Mouse (Mus musculus): ENCODE data around the gene Hdac9. TPM values are rescaled to one million over a fixed set of nuclear protein-coding genes. Genes with fewer than 3 reads are reported as not detected.

Hdac9 gene
- polyA plus RNA-seq, 1 experiment from 2014 or later: 4.4 TPM

- WGBS: 85% methylated on average over 10 of the region's 10 CpGs
- no peak overlapping the region for H3K4me3 ChIP-seq
- peaks cover 4% of the 10 kb centered on the region; the same call in 1 of the 2 replicates for H3K4me1 ChIP-seq
- no peak for DNase-seq (ENCODE audit: extremely low spot score, low spot score)
- no peak overlapping the region for H3K27ac ChIP-seq
- no peaks in the 10 kb centered on the region for H3K27me3 ChIP-seq (ENCODE audit: poor library complexity, severe bottlenecking)
- no peaks in the 10 kb centered on the region for H3K9me3 ChIP-seq
- H3K36me3 ChIP-seq (replicated peaks): no peaks in the 10 kb centered on the region
These were observed 299.1 kb downstream of the Hdac9 start for GRCm38 (mm10) chr12:34617836-34618235.

GRCm38 (mm10) chr12:34614796-34615195 is 302.1 kb downstream of the Hdac9 start:
- Histone ChIP-seq H3K4me1 (peaks cover 4% of the 10 kb centered on the region; the same call in 1 of the 2 replicates), H3K27me3 (ENCODE audit: poor library complexity, severe bottlenecking) (no peaks in the 10 kb centered on the region), H3K27ac (no peak overlapping the region), H3K36me3 (replicated peaks) (no peaks in the 10 kb centered on the region), H3K4me3 (no peak overlapping the region), H3K9me3 (no peaks in the 10 kb centered on the region)
- WGBS: 86% methylated on average over 5 of the region's 5 CpGs
- DNase-seq (ENCODE audit: extremely low spot score, low spot score): no peak

GRCm38 (mm10) chr12:34612511-34612910 is 304.4 kb downstream of the Hdac9 start:
- no peak overlapping the region for H3K27ac ChIP-seq
- no peak for DNase-seq (ENCODE audit: extremely low spot score, low spot score)

GRCm38 (mm10) chr12:34604521-34604920 is 312.4 kb downstream of the Hdac9 start:
- DNase-seq (ENCODE audit: extremely low spot score, low spot score): no peak
- Histone ChIP-seq H3K27ac (no peak overlapping the region), H3K4me3 (no peak overlapping the region), H3K9me3 (no peaks in the 10 kb centered on the region), H3K4me1 (no peaks in the 10 kb centered on the region), H3K36me3 (replicated peaks) (no peaks in the 10 kb centered on the region), H3K27me3 (ENCODE audit: poor library complexity, severe bottlenecking) (no peaks in the 10 kb centered on the region)
- 92% methylated on average over 4 of the region's 4 CpGs for WGBS

More at GRCm38 (mm10) chr12:34612511-34612910, 304.4 kb downstream of the Hdac9 start:
- no peaks in the 10 kb centered on the region for H3K9me3 ChIP-seq
- H3K27me3 ChIP-seq (ENCODE audit: poor library complexity, severe bottlenecking): no peaks in the 10 kb centered on the region
- H3K36me3 ChIP-seq (replicated peaks): no peaks in the 10 kb centered on the region
- WGBS: 94% methylated on average over 3 of the region's 3 CpGs
- no peak overlapping the region for H3K4me3 ChIP-seq
- H3K4me1 ChIP-seq: peaks cover 4% of the 10 kb centered on the region; the same call in 1 of the 2 replicates

- Histone ChIP-seq H3K4me1 (no peaks in the 10 kb centered on the region), H3K4me3 (no peak overlapping the region), H3K27me3 (ENCODE audit: poor library complexity, severe bottlenecking) (no peaks in the 10 kb centered on the region), H3K9me3 (no peaks in the 10 kb centered on the region), H3K27ac (no peak overlapping the region), H3K36me3 (replicated peaks) (no peaks in the 10 kb centered on the region)
- WGBS: 92% methylated on average over 10 of the region's 10 CpGs
- DNase-seq (ENCODE audit: extremely low spot score, low spot score): no peak
These were observed 322.6 kb downstream of the Hdac9 start for GRCm38 (mm10) chr12:34594167-34594793.

GRCm38 (mm10) chr12:34587171-34587570 is 329.7 kb downstream of the Hdac9 start:
- Histone ChIP-seq H3K27me3 (ENCODE audit: poor library complexity, severe bottlenecking) (no peaks in the 10 kb centered on the region), H3K9me3 (no peaks in the 10 kb centered on the region), H3K4me1 (peaks cover 17% of the 10 kb centered on the region), H3K36me3 (replicated peaks) (no peaks in the 10 kb centered on the region), H3K4me3 (no peak overlapping the region), H3K27ac (peak overlapping the region; percentile 56; the same call in 1 of the 2 replicates)
- WGBS: 28% methylated on average over 4 of the region's 4 CpGs
- no peak for DNase-seq (ENCODE audit: extremely low spot score, low spot score)

- Histone ChIP-seq H3K27ac (no peak overlapping the region), H3K36me3 (replicated peaks) (no peaks in the 10 kb centered on the region), H3K27me3 (ENCODE audit: poor library complexity, severe bottlenecking) (no peaks in the 10 kb centered on the region), H3K4me3 (no peak overlapping the region), H3K4me1 (peaks cover 22% of the 10 kb centered on the region), H3K9me3 (no peaks in the 10 kb centered on the region)
- 87% methylated on average over 4 of the region's 4 CpGs for WGBS
- no peak for DNase-seq (ENCODE audit: extremely low spot score, low spot score)
These were observed 334.4 kb downstream of the Hdac9 start for GRCm38 (mm10) chr12:34582522-34582921.

- no peaks in the 10 kb centered on the region for H3K9me3 ChIP-seq
- no peak for DNase-seq (ENCODE audit: extremely low spot score, low spot score)
- no peak overlapping the region for H3K27ac ChIP-seq
- WGBS: 85% methylated on average over 1 of the region's 1 CpGs
- H3K4me3 ChIP-seq: no peak overlapping the region
- H3K36me3 ChIP-seq (replicated peaks): no peaks in the 10 kb centered on the region
- no peaks in the 10 kb centered on the region for H3K27me3 ChIP-seq (ENCODE audit: poor library complexity, severe bottlenecking)
- peaks cover 7% of the 10 kb centered on the region for H3K4me1 ChIP-seq
These were observed 337.7 kb downstream of the Hdac9 start for GRCm38 (mm10) chr12:34579220-34579619.

GRCm38 (mm10) chr12:34571069-34571468 is 345.8 kb downstream of the Hdac9 start:
- Histone ChIP-seq H3K36me3 (replicated peaks) (no peaks in the 10 kb centered on the region), H3K9me3 (no peaks in the 10 kb centered on the region), H3K4me3 (no peak overlapping the region), H3K27ac (no peak overlapping the region), H3K27me3 (ENCODE audit: poor library complexity, severe bottlenecking) (no peaks in the 10 kb centered on the region), H3K4me1 (no peaks in the 10 kb centered on the region)
- WGBS: 88% methylated on average over 1 of the region's 1 CpGs
- DNase-seq (ENCODE audit: extremely low spot score, low spot score): no peak

- WGBS: 93% methylated on average over 3 of the region's 3 CpGs
These were observed 347.4 kb downstream of the Hdac9 start for GRCm38 (mm10) chr12:34569472-34569871.

GRCm38 (mm10) chr12:34569052-34569451 is 347.8 kb downstream of the Hdac9 start:
- H3K27ac ChIP-seq: no peak overlapping the region
- H3K36me3 ChIP-seq (replicated peaks): no peaks in the 10 kb centered on the region
- H3K4me3 ChIP-seq: no peak overlapping the region
- no peak for DNase-seq (ENCODE audit: extremely low spot score, low spot score)
- H3K9me3 ChIP-seq: no peaks in the 10 kb centered on the region
- 88% methylated on average over 3 of the region's 3 CpGs for WGBS
- H3K27me3 ChIP-seq (ENCODE audit: poor library complexity, severe bottlenecking): no peaks in the 10 kb centered on the region
- H3K4me1 ChIP-seq: no peaks in the 10 kb centered on the region

More at GRCm38 (mm10) chr12:34569472-34569871, 347.4 kb downstream of the Hdac9 start:
- no peaks in the 10 kb centered on the region for H3K4me1 ChIP-seq
- no peak for DNase-seq (ENCODE audit: extremely low spot score, low spot score)
- no peaks in the 10 kb centered on the region for H3K9me3 ChIP-seq
- H3K27me3 ChIP-seq (ENCODE audit: poor library complexity, severe bottlenecking): no peaks in the 10 kb centered on the region
- H3K4me3 ChIP-seq: no peak overlapping the region
- no peak overlapping the region for H3K27ac ChIP-seq
- no peaks in the 10 kb centered on the region for H3K36me3 ChIP-seq (replicated peaks)

GRCm38 (mm10) chr12:34562331-34562730 is 354.6 kb downstream of the Hdac9 start:
- 89% methylated on average over 2 of the region's 2 CpGs for WGBS
- no peaks in the 10 kb centered on the region for H3K27me3 ChIP-seq (ENCODE audit: poor library complexity, severe bottlenecking)
- no peak for DNase-seq (ENCODE audit: extremely low spot score, low spot score)

GRCm38 (mm10) chr12:34559001-34559400 is 357.9 kb downstream of the Hdac9 start:
- DNase-seq (ENCODE audit: extremely low spot score, low spot score): no peak
- H3K4me1 ChIP-seq: no peaks in the 10 kb centered on the region
- H3K27ac ChIP-seq: no peak overlapping the region
- no peaks in the 10 kb centered on the region for H3K36me3 ChIP-seq (replicated peaks)
- WGBS: 74% methylated on average over 5 of the region's 5 CpGs
- H3K4me3 ChIP-seq: no peak overlapping the region
- no peaks in the 10 kb centered on the region for H3K9me3 ChIP-seq
- no peaks in the 10 kb centered on the region for H3K27me3 ChIP-seq (ENCODE audit: poor library complexity, severe bottlenecking)

More at GRCm38 (mm10) chr12:34562331-34562730, 354.6 kb downstream of the Hdac9 start:
- Histone ChIP-seq H3K27ac (no peak overlapping the region), H3K36me3 (replicated peaks) (no peaks in the 10 kb centered on the region), H3K4me1 (no peaks in the 10 kb centered on the region), H3K9me3 (no peaks in the 10 kb centered on the region), H3K4me3 (no peak overlapping the region)

All from forebrain, embryonic 10.5 days (tissue).